Mouse (Mus musculus): ENCODE measurements around the gene Cbr3. TPM values are rescaled to one million over a fixed set of nuclear protein-coding genes. Genes with fewer than 3 reads are reported as not detected.

The Cbr3 gene
- polyA plus RNA-seq, 1 experiment from 2014 or later = 0.23 TPM

Other genes with a start within 250 kb of the Cbr3 start
- gene Setd4, start 79.2 kb upstream of the Cbr3 start, polyA plus RNA-seq (2016; fragmentation: Nextera tagmentation; extraction: Ambion mirVana) = 8.1 and 12.1 TPM in 2 replicates
- gene Cbr1, start 77.4 kb upstream of the Cbr3 start, polyA plus RNA-seq (2016; fragmentation: Nextera tagmentation; extraction: Ambion mirVana) = 51.5 and 71.7 TPM in 2 replicates
- not detected in 2 replicates for gene Gm5678, start 55.1 kb upstream of the Cbr3 start, polyA plus RNA-seq (2016; fragmentation: Nextera tagmentation; extraction: Ambion mirVana)
- 6.3 and 7.4 TPM in 2 replicates for gene Dop1b, start 28.7 kb downstream of the Cbr3 start, polyA plus RNA-seq (2016; fragmentation: Nextera tagmentation; extraction: Ambion mirVana)
- 24.7 and 28.1 TPM in 2 replicates for gene Morc3, start 148.9 kb downstream of the Cbr3 start, polyA plus RNA-seq (2016; fragmentation: Nextera tagmentation; extraction: Ambion mirVana)
- 70.5 and 89.2 TPM in 2 replicates for gene Chaf1b, start 200.7 kb downstream of the Cbr3 start, polyA plus RNA-seq (2016; fragmentation: Nextera tagmentation; extraction: Ambion mirVana)

Data from heart, embryonic 10.5 days (tissue).